Mouse (Mus musculus) spleen, adult 12 weeks (tissue): ENCODE results near the gene Defa35.
"Not testable (repeated sequence)": the region's sequence is repeated elsewhere in the genome, so short reads cannot be mapped to it uniquely, and the experiment has no call there.

Source experiments
- DNase-seq: peaks from one replicate; pipeline ENCODE4 v3.0.0; 2022; ENCODE audit warnings: low spot score

The Defa35 gene

DNA sequence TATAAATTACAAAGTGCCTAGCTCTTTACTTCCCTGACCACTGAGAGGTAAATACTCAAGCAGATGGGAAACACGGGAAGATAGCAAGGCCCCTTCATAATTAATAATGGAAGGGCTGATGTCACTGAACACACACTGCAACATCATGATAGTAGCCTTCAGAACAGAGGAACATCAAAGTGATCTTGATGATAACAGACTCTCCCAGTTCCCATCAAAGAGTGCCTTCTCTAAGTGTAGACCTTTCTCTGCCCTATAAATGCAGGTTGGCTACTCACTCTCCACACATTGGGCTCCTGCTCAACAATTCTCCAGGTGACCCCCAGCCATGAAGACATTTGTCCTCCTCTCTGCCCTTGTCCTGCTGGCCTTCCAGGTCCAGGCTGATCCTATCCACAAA is at the start of gene Defa35:
Defa35 (plus strand) TSS at position 301 of the 400 bp plus-strand sequence.
- not testable (repeated sequence) for DNase-seq

- not testable (repeated sequence) for DNase-seq
Measured at GRCm38 (mm10) chr8:21025245-21025644, 39.6 kb upstream of the Defa35 start, which contains the start of gene Defa21. TSS of gene Defa21 (plus strand) at chr8:21025545.

- not testable (repeated sequence) for DNase-seq
Measured at GRCm38 (mm10) chr8:21054747-21055146, 10.1 kb upstream of the Defa35 start, which contains the start of gene Defa23. TSS of gene Defa23 (plus strand) at chr8:21055047.

DNA sequence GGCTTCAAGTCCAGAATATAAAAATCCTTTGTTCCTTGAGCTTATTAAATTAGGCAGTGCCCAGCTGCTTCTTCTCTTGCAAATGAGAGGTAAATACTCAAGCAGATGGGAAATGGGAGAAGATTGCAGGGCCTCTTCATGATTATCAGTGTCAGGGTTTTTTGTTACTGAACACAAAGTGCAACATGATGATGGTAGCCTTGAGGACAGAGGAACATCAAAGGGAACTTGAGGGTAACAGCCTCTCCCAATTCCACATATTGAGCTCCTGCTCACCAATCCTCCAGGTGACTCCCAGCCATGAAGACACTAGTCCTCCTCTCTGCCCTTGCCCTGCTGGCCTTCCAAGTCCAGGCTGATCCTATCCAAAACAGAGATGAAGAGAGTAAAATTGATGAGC is 19.3 kb downstream of the Defa35 start, which contains the start of gene Defa25:
Defa25 (plus strand) TSS at position 301 of the 400 bp plus-strand sequence.
- not testable (repeated sequence) for DNase-seq

DNA sequence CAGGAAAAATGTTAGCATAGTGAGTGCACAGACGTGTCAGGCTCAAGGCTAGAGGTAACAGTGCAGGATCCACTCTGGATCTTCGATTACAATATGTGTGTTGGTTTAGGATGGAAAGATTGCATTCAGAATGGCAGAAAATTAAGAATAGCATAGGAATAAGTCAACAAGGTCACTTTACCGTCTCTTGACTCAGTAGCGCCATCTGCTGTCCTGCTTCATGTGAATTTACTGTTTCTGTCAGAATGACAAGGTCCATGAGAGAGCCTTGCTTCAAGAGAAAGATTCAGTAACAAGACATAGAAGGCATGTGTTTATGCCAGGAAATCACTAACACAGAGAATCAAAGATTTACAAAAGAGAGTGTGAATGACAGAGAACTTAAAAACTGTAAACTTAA is 28.3 kb downstream of the Defa35 start:
- no peak for DNase-seq

DNA sequence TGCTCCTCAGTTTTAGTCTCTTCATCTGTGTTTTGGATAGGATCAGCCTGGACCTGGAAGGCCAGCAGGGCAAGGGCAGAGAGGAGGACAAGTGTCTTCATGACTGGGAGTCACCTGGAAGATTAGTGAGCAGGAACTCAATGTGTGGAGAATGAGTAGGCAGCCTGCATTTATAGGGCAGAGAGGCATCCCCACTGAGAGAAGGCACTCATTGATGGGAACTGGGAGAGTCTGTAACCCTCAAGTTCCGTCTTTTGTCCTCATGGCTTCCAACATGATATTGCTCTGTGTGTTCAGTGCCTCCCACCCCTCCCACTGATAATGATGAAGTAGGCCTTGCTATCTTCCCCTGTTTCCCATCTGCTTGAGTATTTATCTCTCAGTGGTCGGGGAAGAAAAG is 31.1 kb downstream of the Defa35 start, which contains the start of gene Gm14851:
Gm14851 (minus strand) TSS at position 101 of the 400 bp plus-strand sequence.
- DNase-seq = not testable (repeated sequence)
